Mouse (Mus musculus) bone marrow, adult 2 months (tissue): Measurements from ENCODE around the gene Nupr1l.

Source experiments
- CTCF ChIP-seq: fragments of 200-500 bp; IDR thresholded peaks from 2 replicates; pipeline ENCODE4 v1.5.1; 2011; ENCODE audit warnings: low read length, control low read depth; ENCODE audit not compliant: control insufficient read depth, insufficient read depth
- POLR2A ChIP-seq: fragments of 200-500 bp; IDR thresholded peaks from 2 replicates; pipeline ENCODE4 v1.6.1; 2011; ENCODE audit warnings: low read depth, mild to moderate bottlenecking, control low read depth, low read length, borderline replicate concordance; ENCODE audit not compliant: control insufficient read depth

DNA sequence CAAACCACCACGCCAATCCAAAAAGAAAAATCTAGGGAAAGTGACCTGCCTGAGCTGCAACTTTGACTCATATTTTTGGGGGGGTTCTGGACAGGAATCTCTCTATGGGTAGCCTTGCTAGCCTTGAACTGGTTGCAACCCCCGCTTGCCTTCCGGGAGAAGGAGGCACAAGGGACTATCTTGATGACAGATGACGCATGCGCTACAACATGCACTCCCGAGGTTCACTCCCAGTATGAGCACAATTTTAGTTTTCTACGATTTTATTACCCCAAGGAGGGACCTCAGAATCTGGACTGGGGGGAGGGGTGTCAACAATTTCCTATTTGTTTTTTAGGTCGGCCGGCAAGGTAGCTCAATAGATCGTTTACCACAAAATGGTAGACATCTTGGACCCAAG lies 22.1 kb upstream of the Nupr1l start:
- TF ChIP-seq POLR2A (no peak), CTCF (no peak)
